Mouse (Mus musculus) left cerebral cortex, adult 8-10 months (tissue): ENCODE measurements around the gene Adap1. TPM values are rescaled to one million over a fixed set of nuclear protein-coding genes. Genes with fewer than 3 reads are reported as not detected.

Source experiments
- DNase-seq, 2 experiments: peaks; one replicate each; pipeline ENCODE4 v3.0.0; 2022; ENCODE audit warnings: low spot score in 2 of 2
- total RNA-seq, 4 experiments: library from RNA; stranded (reverse); gene quantifications; 2 replicates each; pipeline ENCODE4 v1.2.4; 2022

The Adap1 gene
- total RNA-seq: 100 to 1,000 TPM; 207 to 227 (median 217) TPM

DNA sequence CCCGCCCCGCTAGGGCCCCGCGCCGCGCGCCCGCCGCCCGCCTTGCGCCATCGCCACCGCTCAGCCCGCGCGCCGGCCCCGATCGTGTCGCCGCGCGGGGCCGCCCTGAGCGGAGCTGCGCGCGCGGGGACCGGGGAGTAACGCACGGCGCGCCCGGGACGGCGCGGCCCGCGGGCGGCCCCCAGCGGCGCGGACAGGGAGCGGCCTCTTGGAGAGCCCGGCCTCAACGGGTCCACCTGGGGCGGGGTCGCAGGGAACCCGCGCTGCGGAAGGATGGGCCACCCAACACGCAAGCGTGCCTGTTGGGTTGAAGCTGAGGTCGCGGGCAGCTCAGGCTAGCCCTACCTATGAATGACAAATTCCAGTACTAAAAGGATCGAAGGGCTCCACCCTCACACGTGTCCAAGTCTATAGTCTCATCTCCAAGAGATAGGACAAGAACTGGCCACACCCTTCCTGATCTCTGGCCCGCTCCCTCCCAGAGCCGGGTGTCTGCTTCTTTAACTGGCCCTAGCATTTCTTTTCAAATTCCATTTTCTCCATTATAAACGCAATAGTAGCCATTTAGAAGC lies at the start of gene Adap1:
TSS of gene Adap1 (minus strand) at position 228 of the 572 bp plus-strand sequence.
- peak; percentile 56 to 57 for DNase-seq

GRCm38 (mm10) chr5:139374841-139375240 lies 49.4 kb upstream of the Adap1 start:
- DNase-seq: no peak

DNA sequence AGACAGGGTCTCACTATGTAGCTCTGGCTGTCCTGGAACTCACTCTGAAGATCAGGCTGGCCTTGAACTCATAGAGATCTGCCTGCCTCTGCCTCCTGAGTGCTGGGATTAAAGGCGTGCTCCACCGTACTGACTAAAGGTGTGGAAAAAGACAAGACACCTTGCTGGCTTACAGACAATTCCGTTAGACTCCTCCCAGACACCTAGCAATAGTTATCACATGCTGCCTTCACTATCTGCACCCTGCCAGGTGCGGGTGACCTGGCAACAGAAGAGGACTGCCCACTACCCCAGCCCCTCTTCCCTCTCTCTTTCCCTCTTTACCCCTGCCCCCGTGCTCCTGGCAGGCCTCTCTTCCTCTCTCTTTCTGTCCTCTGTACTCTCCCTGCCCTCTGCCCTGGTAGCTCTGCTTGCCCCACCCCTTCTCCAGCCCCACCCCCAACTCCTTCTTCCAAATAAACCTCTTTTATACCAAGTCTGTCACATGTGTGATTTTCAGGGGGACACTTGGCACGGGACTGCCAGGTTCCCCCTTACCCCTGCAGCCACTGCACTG lies 48.5 kb upstream of the Adap1 start:
- DNase-seq: no peak

- DNase-seq: no peak
These were observed 47.7 kb upstream of the Adap1 start for GRCm38 (mm10) chr5:139373126-139373525.

- DNase-seq: peak; percentile 78 to 87
These were observed 46.4 kb upstream of the Adap1 start for GRCm38 (mm10) chr5:139371631-139372401.

DNA sequence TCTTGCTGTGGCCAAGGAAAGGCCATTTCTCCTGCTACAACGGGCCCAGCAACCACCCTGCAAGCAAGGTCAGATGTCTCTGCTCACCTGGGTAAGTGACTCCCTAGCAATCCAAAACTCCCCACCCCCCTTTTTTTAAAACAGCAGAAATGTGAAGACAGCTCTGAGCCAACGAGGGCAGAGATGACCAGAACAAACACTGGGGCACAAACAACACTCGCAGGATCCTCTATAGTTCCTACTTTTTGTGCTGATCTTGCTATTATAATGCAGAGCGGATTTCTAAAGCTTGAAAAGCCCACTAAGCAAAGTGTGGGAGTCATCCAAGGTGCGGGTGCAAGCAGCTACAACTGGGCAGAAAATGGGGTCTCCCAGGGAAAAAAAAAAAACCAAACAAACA lies 45.7 kb upstream of the Adap1 start:
- DNase-seq: no peak

DNA sequence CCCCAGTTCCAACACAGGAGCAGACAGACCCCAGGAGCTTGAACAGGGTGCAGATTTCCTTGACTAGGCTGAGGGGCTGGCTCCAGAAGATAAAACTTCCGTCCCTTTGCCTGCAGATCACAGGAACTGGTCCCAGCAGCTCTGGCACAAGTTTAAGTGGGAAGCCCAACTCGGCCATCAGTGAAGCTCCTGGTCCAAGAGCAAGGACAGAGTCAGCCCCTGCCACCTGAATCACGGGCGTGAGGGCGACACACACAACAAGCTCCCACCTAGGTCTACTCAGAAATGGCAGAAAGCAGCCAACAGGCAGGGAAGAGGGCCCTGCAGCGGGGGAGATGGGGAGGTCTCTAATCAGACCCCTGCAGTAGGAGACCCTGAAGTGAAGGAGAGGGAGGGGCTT lies 44.9 kb upstream of the Adap1 start:
- DNase-seq: no peak

DNA sequence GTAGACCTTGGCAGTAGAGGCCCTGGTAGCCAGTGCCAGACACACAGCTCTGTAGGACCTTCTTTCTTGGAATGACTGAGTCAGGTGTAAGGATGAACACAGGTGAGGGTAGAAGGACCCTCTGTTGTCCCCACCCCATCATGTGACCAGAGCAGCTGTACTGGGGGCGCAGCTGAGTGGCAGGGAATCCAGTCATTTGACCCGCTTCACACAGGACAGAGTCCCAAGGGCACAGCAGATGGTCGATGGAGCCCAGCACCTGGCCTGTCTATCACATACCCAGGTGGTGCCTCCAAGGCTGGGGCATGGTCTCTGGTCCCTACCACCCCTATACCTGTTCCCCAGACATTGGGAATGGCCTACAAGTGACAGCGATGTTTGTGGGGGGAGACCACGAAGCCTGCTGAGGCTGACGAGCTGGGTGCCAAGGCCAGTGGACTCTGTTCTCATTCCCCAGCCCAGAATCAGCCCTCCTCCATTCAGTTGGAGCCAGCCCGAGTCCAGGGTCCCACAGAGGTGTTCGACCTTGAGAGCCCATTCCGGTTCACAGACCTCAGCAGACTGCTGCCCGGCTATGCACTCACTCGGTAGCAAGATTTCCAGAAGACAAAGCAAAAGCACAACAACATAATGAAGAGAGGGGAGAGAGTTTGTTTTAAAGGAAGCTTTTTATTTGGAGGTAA lies 43.4 kb upstream of the Adap1 start:
- no peak for DNase-seq

DNA sequence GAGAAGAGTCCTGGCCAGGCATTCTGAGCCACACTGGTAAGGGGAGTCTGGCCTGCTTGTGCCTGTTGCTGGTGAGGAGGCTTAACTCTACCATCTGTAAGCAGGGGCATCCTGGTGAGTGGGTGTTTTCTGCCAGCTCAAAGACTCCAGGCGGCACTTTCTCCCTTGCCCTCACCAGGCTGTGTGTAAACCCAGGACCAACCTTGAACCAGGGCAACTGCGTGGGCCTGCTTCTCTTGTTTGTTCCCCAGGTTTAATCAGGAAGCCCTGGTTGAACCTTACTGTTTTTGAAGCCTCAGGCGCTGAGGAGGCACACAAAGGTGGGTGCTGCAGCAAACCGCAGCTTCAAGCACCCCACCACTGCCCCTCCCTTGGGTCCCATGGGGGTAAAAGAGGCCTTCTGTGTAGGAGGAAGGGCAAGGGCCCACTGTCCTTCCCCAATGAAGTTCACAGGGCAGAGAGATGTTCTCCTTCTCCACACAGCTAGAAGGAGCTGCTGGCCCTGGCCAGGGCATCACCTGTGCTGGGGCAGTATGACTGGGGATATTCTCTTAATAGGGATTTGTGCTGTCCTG lies 42.5 kb upstream of the Adap1 start:
- DNase-seq: no peak

DNA sequence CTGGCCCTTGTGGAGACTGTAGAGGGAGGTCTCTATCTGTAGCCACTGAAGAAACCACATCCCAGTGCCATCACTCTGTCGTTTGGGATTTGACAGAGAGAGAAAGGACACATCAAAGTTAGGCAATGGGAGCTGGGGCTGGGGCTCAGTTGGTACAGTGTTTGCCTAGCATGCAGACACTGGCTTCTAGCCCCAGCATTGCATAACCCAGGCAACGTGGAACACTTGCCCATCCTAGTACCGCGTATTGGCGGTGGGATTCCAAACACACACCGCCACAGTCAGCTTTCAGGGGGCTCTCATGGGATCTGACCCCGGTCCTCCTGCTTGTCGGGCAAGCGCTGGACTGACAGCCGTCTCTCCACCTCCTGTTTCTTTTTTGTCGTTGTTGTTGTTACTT lies 41.1 kb upstream of the Adap1 start:
- no peak for DNase-seq

DNA sequence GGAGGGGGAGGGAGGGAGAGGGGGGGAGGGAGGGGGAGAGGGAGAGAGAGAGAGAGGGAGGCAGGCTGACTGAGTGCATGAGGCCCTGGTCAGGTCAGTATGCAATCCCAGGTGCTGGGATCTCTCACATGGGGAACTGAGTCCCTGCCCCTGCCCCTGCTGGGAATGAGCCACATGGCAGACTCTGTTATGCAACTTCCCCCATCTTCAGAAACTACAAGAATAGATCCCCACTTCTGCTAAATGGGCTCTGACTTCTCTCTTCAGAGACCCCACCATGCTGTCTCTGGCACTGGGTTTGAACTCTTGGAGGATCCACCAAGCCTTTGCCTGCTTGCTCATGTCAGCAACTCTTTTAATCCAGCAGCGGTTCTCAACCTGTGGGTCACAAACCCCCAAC lies 40.4 kb upstream of the Adap1 start:
- DNase-seq: no peak

DNA sequence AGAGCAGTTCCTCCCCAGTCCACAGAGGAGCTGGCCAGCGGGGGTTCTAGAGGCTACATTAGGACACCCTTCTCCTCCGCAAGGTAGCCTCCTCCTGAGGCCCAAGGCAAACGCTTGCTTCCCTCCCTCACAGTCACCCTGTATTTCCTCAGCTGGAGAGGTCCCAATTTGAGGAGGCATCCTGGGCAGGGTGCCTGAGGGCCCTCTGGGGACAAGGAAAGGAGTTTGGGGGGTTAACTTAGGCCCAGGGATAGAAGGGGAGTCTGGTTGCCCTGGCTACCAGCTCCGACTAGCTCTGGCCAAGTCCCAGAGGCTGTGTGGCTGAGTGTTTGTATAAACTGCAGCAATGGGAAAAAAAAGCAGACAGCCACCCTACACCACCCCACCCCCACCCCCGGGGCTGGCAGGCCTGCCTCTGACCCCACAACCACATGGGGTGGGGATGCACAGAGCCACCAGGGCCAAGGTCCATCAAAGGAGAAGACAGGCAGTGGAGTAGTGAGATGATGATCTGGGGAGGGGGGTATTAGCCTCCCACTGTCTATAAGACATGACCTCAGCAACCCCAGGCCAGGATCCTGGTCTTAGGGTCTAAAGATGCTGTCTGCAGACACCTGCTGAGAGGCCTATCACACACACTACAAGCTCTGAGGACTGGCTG lies 39.6 kb upstream of the Adap1 start:
- DNase-seq: no peak

DNA sequence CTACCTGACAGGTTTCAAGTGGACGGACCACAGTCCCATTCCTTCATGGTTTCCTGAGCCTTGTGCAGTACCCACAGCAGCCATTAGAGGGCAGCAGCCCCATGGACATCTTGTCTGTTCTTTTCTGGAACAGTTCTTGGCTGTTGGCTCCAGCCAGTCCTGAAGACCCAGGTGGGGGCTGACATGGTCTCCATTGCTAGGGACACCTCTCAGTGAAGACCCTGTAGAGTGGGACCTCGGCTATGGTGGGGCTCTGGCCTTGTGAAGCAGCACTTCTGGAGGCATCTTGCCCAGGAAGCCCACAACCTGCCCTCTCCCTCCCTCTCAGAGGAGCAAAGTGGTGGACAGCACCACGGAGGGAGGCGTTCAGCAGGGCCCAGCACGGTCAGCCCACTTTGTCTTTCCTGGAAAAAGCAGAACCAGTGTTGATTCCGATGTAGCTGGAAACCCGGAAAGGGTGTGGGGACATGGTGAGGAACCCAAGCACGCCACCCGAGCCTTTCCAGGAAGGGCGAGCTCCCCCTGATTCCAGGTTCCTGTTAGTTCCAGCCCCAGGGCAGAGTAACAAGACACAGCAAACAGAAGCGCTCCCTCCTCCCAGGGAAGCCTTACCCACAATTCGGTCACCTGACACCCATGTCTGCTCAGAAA lies 39.0 kb upstream of the Adap1 start:
- peak; percentile 68 to 98 for DNase-seq

GRCm38 (mm10) chr5:139363858-139364257 lies 38.4 kb upstream of the Adap1 start:
- DNase-seq: no peak

DNA sequence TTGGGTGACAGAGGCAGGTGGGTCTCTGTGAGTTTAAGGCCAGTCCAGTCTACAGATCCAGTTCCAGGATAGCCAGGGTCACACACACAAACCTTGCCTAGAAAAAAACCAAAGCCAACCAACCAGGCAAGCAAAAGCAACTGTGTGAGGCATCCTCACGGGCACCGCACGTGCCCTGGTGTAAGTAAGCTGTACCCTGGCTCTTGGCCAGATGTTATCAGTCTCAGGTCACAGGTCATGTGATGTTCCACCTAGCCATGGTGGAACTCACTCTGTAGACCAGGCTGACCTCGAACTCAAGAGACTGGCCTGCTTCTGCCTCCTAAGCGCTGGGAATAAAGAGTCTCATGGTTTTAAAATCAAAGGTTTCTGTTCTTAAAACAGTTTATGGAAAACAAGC lies 33.8 kb upstream of the Adap1 start:
- DNase-seq: no peak

DNA sequence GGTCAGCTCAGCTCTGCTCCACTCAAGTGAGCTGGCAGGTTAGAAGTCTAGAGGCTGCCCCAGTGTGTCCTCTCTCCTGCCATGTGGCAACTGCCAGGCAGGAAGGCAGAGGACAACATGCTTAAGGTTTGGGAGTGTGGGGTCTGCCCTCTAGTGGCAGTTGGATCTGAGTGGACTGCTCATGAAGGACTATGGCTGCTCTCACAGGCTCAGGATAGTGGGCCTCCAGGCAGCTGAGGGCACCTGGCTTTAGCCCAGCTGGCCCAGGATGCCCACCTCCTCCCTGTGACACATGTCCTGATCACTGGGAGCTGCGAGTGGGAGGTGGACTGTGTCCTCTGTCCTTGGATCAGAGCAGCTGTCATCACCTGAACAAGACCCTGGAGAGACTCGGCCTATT lies 33.2 kb upstream of the Adap1 start:
- no peak for DNase-seq

DNA sequence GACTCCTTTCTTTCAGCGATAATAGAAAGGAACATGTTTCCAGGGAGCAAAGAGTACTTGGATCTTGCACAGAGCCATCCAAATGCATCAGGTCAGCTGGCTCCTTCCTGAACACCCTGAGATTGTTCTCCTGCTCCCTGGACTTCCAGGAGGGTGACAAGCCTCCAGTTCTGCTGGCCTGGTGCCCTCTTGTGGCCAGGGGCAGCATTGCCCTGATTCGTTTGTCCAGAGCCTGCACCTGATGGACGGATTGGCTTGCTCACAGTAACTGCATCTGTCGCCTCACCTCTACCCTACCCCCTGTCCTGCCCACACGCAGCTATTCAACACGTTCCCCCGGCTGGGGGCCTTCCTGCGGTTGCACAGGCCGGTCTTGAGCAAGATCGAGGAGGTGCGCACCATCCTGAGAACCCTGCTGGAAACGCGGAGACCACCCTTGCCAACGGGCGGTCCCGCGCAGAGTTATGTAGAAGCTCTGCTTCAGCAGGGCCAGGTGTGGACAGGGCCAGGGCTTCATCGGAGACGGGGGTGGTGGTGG lies 29.9 kb upstream of the Adap1 start:
- peak; percentile 55 to 73 for DNase-seq

DNA sequence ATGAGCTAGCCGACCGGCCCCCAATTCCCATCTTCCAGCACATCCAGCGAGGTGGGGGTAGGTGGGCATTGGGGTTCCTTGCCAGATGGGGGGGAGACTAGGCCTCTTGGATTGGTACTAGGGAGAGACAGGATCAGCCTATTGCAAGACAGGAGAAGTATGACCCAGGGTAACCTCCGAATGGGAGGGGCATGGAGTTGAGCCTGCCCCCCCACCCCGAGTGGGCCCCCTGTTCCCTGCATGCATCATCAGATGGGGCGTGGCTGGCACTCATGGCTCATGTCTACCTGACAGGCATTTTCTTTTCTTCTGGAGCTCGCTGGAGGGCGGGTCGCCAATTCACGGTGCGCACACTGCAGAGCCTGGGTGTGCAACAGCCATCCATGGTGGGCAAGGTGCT lies 28.5 kb upstream of the Adap1 start:
- DNase-seq: no peak

DNA sequence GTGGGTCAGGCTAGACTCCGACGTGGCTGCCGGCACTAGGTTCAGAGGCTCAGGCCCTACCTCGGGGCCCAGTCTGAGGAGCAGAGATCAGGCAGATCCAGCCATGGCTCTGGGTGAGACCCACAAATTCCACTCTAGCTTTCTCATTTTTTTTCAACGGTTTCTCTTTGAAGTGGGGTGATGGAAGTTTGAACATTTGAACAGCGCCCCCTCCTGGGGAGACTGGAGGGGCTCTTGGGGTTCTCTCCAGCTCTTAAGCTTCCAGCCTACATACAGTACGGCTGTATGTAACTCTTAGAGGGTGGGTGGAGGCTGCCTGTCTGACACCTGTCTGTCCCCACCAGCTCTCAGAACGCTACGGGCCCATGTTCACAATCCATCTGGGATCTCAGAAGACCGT lies 28.1 kb upstream of the Adap1 start:
- no peak for DNase-seq

DNA sequence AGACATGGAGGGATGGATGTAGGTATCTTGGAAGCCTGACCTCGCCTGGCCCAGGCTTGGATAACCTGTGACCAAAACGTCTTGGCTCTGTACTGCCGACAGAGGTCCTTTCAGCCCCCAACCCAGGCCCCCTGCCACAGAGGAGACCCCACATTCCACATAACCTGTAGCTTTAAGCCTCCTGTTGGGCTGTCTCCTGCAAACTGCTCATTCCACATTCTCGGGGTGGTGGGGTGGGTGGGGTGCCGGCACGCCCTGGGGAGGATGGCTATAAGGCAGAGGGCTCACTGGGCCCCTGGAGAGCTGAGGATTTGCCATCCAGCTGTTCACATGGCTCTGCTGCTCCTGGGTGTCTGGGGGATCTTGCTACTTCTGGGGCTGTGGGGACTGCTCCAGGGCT lies 26.9 kb upstream of the Adap1 start, which contains the start of gene Cyp2w1:
TSS of gene Cyp2w1 (plus strand) at position 301 of the 400 bp plus-strand sequence.
- no peak for DNase-seq

- no peak for DNase-seq
These were observed 26.2 kb upstream of the Adap1 start for GRCm38 (mm10) chr5:139351628-139352027.
